Comparison of ENCODE assay signal across 12 mouse cellular contexts in genomic region chr3:152880121-152880835, GRCm38 (mm10).
DNase-seq lines count a peak whose midpoint lies in the region; ATAC-seq and TF ChIP-seq lines count a peak whose summit lies in the region.
"Had no signal": no experiment of that assay in that cellular context is flagged by ENCODE, and none has a peak within 500 bp of the region (broad histone marks: within the 10 kb centered on the region; RNA-seq: fewer than 3 reads in every experiment).

No protein-coding gene starts in this region.

- H3K27me3 ChIP-seq in limb, embryonic 14.5 days (ENCODE audit: control insufficient read depth, insufficient read depth, low read length), result no peaks in the 10 kb centered on the region
- H3K27me3 ChIP-seq: liver, embryonic 13.5 days had no signal

- TF ChIP-seq CTCF in left cerebral cortex, adult 2 months (IDR thresholded peaks at IDR 0.05), result no peak

- no peak overlapping the region for H3K9ac ChIP-seq in limb, embryonic 14.5 days (ENCODE audit: low read depth, low read length, severe bottlenecking)
- H3K9ac ChIP-seq: liver, embryonic 13.5 days had no signal

- no peaks in the 10 kb centered on the region for H3K36me3 ChIP-seq in limb, embryonic 14.5 days (ENCODE audit: control insufficient read depth, insufficient read depth, low read length)
- H3K36me3 ChIP-seq: liver, embryonic 13.5 days had no signal

- intact Hi-C loops in left cerebral cortex, adult 2 months (cut with DNase I), result no loop called here

- H3K4me3 ChIP-seq in left cerebral cortex, adult 2 months, result no peak overlapping the region
- H3K4me3 ChIP-seq in limb, embryonic 14.5 days (replicated peaks; ENCODE audit: low read length), result no peak overlapping the region
- H3K4me3 ChIP-seq: liver, embryonic 13.5 days had no signal

- peaks cover 6% of the 10 kb centered on the region; the same call in 1 of the 2 replicates for H3K4me1 ChIP-seq in limb, embryonic 14.5 days (ENCODE audit: control insufficient read depth, insufficient read depth, low read length)
- H3K4me1 ChIP-seq: liver, embryonic 13.5 days had no signal

- 35% methylated on average over 15 of the region's 15 CpGs for WGBS in limb, embryonic 14.5 days

- no peaks in the 10 kb centered on the region for H3K9me3 ChIP-seq in limb, embryonic 14.5 days (ENCODE audit: control insufficient read depth, low read length)
- H3K9me3 ChIP-seq: liver, embryonic 13.5 days had no signal

- peak; percentile 51 for DNase-seq in embryo, embryonic 11 days
- no peak for DNase-seq in embryo, embryonic 10 days (ENCODE audit: low spot score)
- peak; percentile 32 for DNase-seq in left cerebral cortex, adult 11 months (ENCODE audit: low spot score)
- DNase-seq in left cerebral cortex, adult 2 months (ENCODE audit: extremely low spot score in 1 of 2, low spot score in 2 of 2), result no peak
- DNase-seq in brain, adult 2 months (ENCODE audit: low read depth, low spot score), result peak; percentile 77
- peak; percentile 70 for DNase-seq in limb, embryonic 14.5 days (ENCODE audit: low spot score)
- no peak for DNase-seq in gastrocnemius, postnatal 4 days (ENCODE audit: low spot score in 2 of 2)
- no peak for DNase-seq in heart, postnatal 4 days
- DNase-seq: adrenal gland, postnatal 10 days; gastrocnemius, postnatal 14 days; liver, embryonic 13.5 days had no signal

- TF ChIP-seq POLR2A in limb, embryonic 14.5 days (IDR thresholded peaks at IDR 0.05; ENCODE audit: borderline replicate concordance, extremely low read depth, insufficient read depth, insufficient read length), result no peak

- ATAC-seq in limb, embryonic 14.5 days (ENCODE audit: low FRiP score, low read depth), result peak; percentile 69
- ATAC-seq: forebrain, embryonic 14.5 days had no signal

- no peak overlapping the region for H3K27ac ChIP-seq in left cerebral cortex, adult 2 months
- H3K27ac ChIP-seq in limb, embryonic 14.5 days (replicated peaks; ENCODE audit: low read depth, low read length), result no peak overlapping the region
- H3K27ac ChIP-seq: liver, embryonic 13.5 days had no signal

- no peak overlapping the region for H3K4me2 ChIP-seq in limb, embryonic 14.5 days (replicated peaks; ENCODE audit: low read depth, low read length, severe bottlenecking)
- H3K4me2 ChIP-seq: liver, embryonic 13.5 days had no signal

Comparison
In these comparisons a context has a peak if more than half of its experiments do, and no peak if none do; other contexts are left out.
1. DNase-seq: peak in embryo, embryonic 11 days (single experiment), left cerebral cortex, adult 11 months (single experiment), brain, adult 2 months (single experiment) and limb, embryonic 14.5 days (single experiment); none in embryo, embryonic 10 days (single experiment), left cerebral cortex, adult 2 months (0 of 2), gastrocnemius, postnatal 4 days (0 of 2) and heart, postnatal 4 days (single experiment).